Mouse (Mus musculus) limb, embryonic 13.5 days (tissue): ENCODE data around the gene Lmf1. TPM values are rescaled to one million over a fixed set of nuclear protein-coding genes. Genes with fewer than 3 reads are reported as not detected.
A peak's percentile ranks its signal among the peaks of the same experiment; 100 is the strongest.

Experiments
- ATAC-seq: fragments of 200-750 bp; cut with Nextera tagmentation; 2 replicates; pipeline ENCODE4 v1.8.0; 2017; ENCODE audit warnings: low read depth, moderate number of reproducible peaks, moderate TSS enrichment; ENCODE audit not compliant: low FRiP score
- H3K27ac ChIP-seq: fragments of 300-500 bp; sonication (generic); 2 replicates; pipeline ENCODE4 v1.5.1; 2015; ENCODE audit warnings: inconsistent platforms, mild to moderate bottlenecking, moderate library complexity
- H3K27me3 ChIP-seq: fragments of 300-500 bp; sonication (generic); 2 replicates; pipeline ENCODE4 v1.6.1; 2015; ENCODE audit warnings: mild to moderate bottlenecking, inconsistent platforms
- H3K36me3 ChIP-seq: fragments of 300-500 bp; sonication (generic); 2 replicates; pipeline ENCODE4 v1.6.1; 2015; ENCODE audit warnings: inconsistent platforms, mild to moderate bottlenecking, moderate library complexity
- H3K4me1 ChIP-seq: fragments of 300-500 bp; sonication (generic); 2 replicates; pipeline ENCODE4 v1.6.1; 2015; ENCODE audit warnings: inconsistent platforms
- H3K4me2 ChIP-seq: fragments of 300-500 bp; sonication (generic); replicated peaks from 2 replicates; pipeline ENCODE4 v1.6.1; 2015; ENCODE audit warnings: inconsistent platforms, mild to moderate bottlenecking, moderate library complexity
- H3K4me3 ChIP-seq: fragments of 300-500 bp; sonication (generic); 2 replicates; pipeline ENCODE4 v1.5.1; 2015; ENCODE audit warnings: moderate library complexity, mild to moderate bottlenecking, inconsistent platforms
- H3K9ac ChIP-seq: fragments of 300-500 bp; sonication (generic); 2 replicates; pipeline ENCODE4 v1.6.1; 2015; ENCODE audit warnings: mild to moderate bottlenecking, inconsistent platforms
- H3K9me3 ChIP-seq: fragments of 300-500 bp; sonication (generic); 2 replicates; pipeline ENCODE4 v1.6.1; 2016; ENCODE audit warnings: inconsistent platforms
- WGBS: fragments of 180-500 bp; shearing (Covaris S2); methylation state at CpG from one replicate; pipeline ENCODE4 v1.1.7; 2015; 5-methylcytosine and 5-hydroxymethylcytosine counted together
- polyA plus RNA-seq: library from polyadenylated mRNA; unstranded; fragments of >200 nt; fragmentation: Nextera tagmentation; extraction: Ambion mirVana; gene quantifications from 2 replicates; pipeline ENCODE4 v1.2.1, GENCODE M21; 2015

The Lmf1 gene
- polyA plus RNA-seq, 1 experiment from 2014 or later, result 33.2 TPM

DNA sequence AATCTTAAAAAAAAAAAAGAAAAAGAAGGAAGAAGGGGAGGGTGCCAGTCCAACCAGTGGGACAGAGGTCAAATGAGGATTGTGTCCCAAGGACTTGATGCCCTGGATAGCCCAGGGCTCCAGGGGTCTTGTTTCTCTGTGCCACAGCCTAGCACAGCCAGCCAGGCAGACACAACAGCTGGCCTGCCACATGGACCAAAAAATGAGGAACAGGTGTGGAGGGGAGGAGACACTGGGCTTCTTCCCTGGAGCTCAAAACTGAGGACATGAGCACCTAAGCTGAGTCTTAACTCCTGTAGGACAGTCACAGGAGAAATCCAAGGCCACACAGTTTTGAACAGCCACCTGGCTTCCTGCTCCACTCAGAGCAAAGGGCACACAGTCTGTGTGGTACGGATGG lies 117.4 kb downstream of the Lmf1 start:
- Histone ChIP-seq H3K27ac (no peak overlapping the region), H3K27me3 (no peaks in the 10 kb centered on the region), H3K9me3 (no peaks in the 10 kb centered on the region), H3K4me1 (peaks cover 4% of the 10 kb centered on the region; the same call in 1 of the 2 replicates), H3K4me3 (no peak overlapping the region), H3K9ac (0 out of 2 replicates have a peak overlapping the region, but pooled peaks have one; percentile 25), H3K36me3 (no peaks in the 10 kb centered on the region), H3K4me2 (no peak overlapping the region)
- 32% methylated on average over 1 of the region's 1 CpGs for WGBS
- 0 out of 2 replicates have a peak, but pooled peaks have one; percentile 19 for ATAC-seq

DNA sequence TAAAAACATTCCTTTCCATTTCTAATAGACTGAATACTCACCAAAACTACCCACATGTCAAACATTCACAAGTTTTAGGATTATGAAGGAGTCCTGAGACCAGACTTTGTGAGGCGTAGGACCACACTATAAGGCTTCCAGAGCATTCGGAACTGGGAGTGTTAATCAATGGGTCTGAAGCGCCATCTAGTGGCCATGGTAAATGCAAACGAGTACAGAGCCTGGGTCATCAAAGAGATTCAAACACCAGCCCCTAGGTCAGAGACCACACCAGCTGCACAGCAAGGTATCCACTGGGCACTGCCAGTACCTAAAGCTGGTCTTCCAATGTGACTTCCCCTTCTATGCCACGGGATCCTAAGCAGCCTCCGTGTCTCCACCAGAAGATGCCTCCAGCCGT lies 119.6 kb downstream of the Lmf1 start:
- no peak overlapping the region for H3K9ac ChIP-seq

DNA sequence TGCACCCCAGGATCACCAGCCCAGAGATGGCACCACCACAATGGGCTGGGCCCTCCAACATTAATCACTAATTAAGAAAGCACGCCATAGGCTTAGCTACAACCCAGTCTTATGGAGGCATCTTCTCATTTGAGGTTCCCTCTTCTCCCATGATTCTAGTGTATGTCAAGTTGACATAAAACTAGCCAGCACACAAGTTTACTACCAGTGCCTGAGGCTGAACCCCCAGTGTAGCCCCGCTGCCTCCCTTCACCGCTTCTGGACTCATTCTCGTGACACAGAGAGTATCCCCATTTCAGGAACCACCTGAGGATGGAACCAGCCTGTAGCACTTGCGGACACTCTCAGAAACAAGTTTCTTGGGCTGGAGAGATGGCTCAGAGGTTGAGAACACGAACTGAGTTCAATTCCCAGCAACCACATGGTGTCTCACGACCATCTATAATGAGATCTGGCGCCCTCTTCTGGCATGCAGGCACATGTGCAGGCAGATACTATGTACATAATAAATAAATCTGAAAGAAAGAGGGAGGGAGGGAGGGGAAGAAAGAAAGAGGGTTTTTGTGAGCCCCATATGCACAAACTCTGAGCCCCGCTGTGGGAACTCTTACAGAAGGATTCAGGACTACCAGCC lies 122.1 kb downstream of the Lmf1 start:
- H3K4me1 ChIP-seq, result peaks cover 4% of the 10 kb centered on the region; the same call in 1 of the 2 replicates
- H3K27ac ChIP-seq, result no peak overlapping the region
- 58% methylated on average over 9 of the region's 9 CpGs for WGBS
- H3K36me3 ChIP-seq, result no peaks in the 10 kb centered on the region
- ATAC-seq, result no peak
- H3K9me3 ChIP-seq, result no peaks in the 10 kb centered on the region
- H3K9ac ChIP-seq, result no peak overlapping the region
- no peak overlapping the region for H3K4me3 ChIP-seq
- H3K27me3 ChIP-seq, result no peaks in the 10 kb centered on the region; the same call in 1 of the 2 replicates
- no peak overlapping the region for H3K4me2 ChIP-seq

More for the DNA sequence above, 119.6 kb downstream of the Lmf1 start:
- Histone ChIP-seq H3K9me3 (no peaks in the 10 kb centered on the region), H3K4me2 (no peak overlapping the region), H3K27ac (no peak overlapping the region), H3K4me1 (peaks cover 4% of the 10 kb centered on the region; the same call in 1 of the 2 replicates), H3K36me3 (no peaks in the 10 kb centered on the region), H3K27me3 (no peaks in the 10 kb centered on the region), H3K4me3 (no peak overlapping the region)
- no peak for ATAC-seq
- 11% methylated on average over 7 of the region's 7 CpGs for WGBS

DNA sequence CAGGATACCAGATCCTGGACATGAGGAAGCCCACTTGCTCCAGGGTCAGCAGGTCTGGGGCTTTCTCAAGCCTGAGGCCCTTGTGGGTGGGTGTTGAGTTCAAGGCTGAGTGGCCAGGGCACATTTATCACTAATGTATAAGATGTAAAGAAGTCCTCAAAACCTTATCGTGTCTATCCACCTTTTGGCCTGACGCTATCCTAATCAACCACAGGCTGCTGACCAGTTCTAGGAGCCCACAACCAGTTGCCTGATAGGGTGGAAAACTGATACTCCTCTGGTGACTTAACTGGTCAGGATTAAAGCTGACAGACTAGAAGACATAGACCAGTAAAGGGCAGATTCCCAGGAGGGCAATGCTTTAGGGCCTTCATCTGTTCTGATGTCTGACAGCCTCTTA lies 131.1 kb downstream of the Lmf1 start:
- Histone ChIP-seq H3K9me3 (no peaks in the 10 kb centered on the region), H3K4me1 (no peaks in the 10 kb centered on the region), H3K36me3 (no peaks in the 10 kb centered on the region), H3K4me3 (no peak overlapping the region), H3K4me2 (no peak overlapping the region), H3K9ac (no peak overlapping the region), H3K27ac (no peak overlapping the region), H3K27me3 (peaks cover 2% of the 10 kb centered on the region)
- ATAC-seq, result no peak
- WGBS, result 87% methylated on average over 2 of the region's 2 CpGs

DNA sequence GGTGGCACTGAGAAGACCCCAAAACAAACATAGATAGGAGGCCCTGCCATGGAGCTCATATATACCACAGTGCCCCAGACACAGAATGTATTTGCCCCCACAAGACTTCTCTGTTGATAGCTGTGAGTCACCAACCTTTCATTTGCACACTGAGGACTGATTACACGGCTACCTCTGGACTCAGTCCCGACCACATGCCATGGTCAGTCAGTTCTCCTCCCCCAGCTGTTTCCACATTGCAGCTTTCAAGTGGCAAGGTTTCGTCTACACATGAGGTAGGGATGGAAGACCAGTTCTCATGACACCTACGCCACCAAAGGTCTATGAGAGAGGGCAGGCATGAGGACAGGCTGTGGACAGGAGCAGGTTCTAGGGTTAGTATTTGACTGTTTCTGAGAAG lies 132.3 kb downstream of the Lmf1 start:
- no peak for ATAC-seq
- peaks cover 13% of the 10 kb centered on the region for H3K27me3 ChIP-seq
- no peak overlapping the region for H3K27ac ChIP-seq
- no peak overlapping the region for H3K4me3 ChIP-seq
- H3K4me2 ChIP-seq, result no peak overlapping the region
- 73% methylated on average over 4 of the region's 4 CpGs for WGBS
- H3K9me3 ChIP-seq, result no peaks in the 10 kb centered on the region
- 0 out of 2 replicates have a peak, but pooled peaks cover under 1% of the 10 kb centered on the region for H3K4me1 ChIP-seq
- no peaks in the 10 kb centered on the region for H3K36me3 ChIP-seq
- no peak overlapping the region for H3K9ac ChIP-seq

Other genes starting within 250 kb of the Lmf1 start
- gene Tpsab1, start 233.5 kb upstream of the Lmf1 start, polyA plus RNA-seq, result 0.08 and 0.09 TPM in 2 replicates
- gene Tpsb2, start 212.8 kb upstream of the Lmf1 start, polyA plus RNA-seq, result 1.1 and 2.1 TPM in 2 replicates
- 1.8 and 3.3 TPM in 2 replicates for gene Tpsg1, start 209.8 kb upstream of the Lmf1 start, polyA plus RNA-seq
- 5.2 and 7.5 TPM in 2 replicates for gene Cacna1h, start 145.3 kb upstream of the Lmf1 start, polyA plus RNA-seq
- not detected in 2 replicates for gene Tekt4, start 124.5 kb upstream of the Lmf1 start, polyA plus RNA-seq
- gene Sstr5, start 81.8 kb upstream of the Lmf1 start, polyA plus RNA-seq, result 0.24 and 0.29 TPM in 2 replicates
- 15.0 and 16.5 TPM in 2 replicates for gene Sox8, start 8.4 kb upstream of the Lmf1 start, polyA plus RNA-seq
- 1.7 and 2.6 TPM in 2 replicates for gene Gng13, start 138.1 kb downstream of the Lmf1 start, polyA plus RNA-seq
- gene Chtf18, start 148.3 kb downstream of the Lmf1 start, polyA plus RNA-seq, result 32.2 and 34.8 TPM in 2 replicates
- gene Rpusd1, start 148.6 kb downstream of the Lmf1 start, polyA plus RNA-seq, result 25.8 and 27.0 TPM in 2 replicates
- gene Mslnl, start 157.0 kb downstream of the Lmf1 start, polyA plus RNA-seq, result not detected in 2 replicates
- gene Msln, start 175.3 kb downstream of the Lmf1 start, polyA plus RNA-seq, result not detected in 2 replicates
- gene Narfl, start 194.7 kb downstream of the Lmf1 start, polyA plus RNA-seq, result 25.5 and 25.7 TPM in 2 replicates
- gene Haghl, start 206.6 kb downstream of the Lmf1 start, polyA plus RNA-seq, result 85.1 and 98.6 TPM in 2 replicates
- gene Ccdc78, start 207.5 kb downstream of the Lmf1 start, polyA plus RNA-seq, result 0.27 and 0.31 TPM in 2 replicates
- gene Fam173a, start 213.8 kb downstream of the Lmf1 start, polyA plus RNA-seq, result 65.5 and 73.1 TPM in 2 replicates
- gene AC134908.4, start 216.6 kb downstream of the Lmf1 start, polyA plus RNA-seq, result 2.2 TPM in 1 of 2 replicates, not detected in the other
- 50.7 and 52.5 TPM in 2 replicates for gene Metrn, start 218.1 kb downstream of the Lmf1 start, polyA plus RNA-seq
- gene Fbxl16, start 230.0 kb downstream of the Lmf1 start, polyA plus RNA-seq, result 2.2 and 2.8 TPM in 2 replicates
- gene Wdr24, start 244.5 kb downstream of the Lmf1 start, polyA plus RNA-seq, result 25.2 and 27.7 TPM in 2 replicates
- gene Jmjd8, start 249.8 kb downstream of the Lmf1 start, polyA plus RNA-seq, result 57.9 and 60.7 TPM in 2 replicates